Mouse (Mus musculus) forebrain, embryonic 14.5 days (tissue): ENCODE measurements at regions not wholly inside any gene's neighbourhood (a gene's known extent, or its start where the extent isn't known, plus 50 kb on each side); places are given as distances from the start of the nearest gene placed in this dataset.

ENCODE experiments used
- ATAC-seq: fragments of 200-750 bp; cut with Nextera tagmentation; 2 replicates; pipeline ENCODE4 v1.8.0; 2017; ENCODE audit warnings: mild to moderate bottlenecking, moderate library complexity
- DNase-seq: peaks from one replicate; pipeline ENCODE4 v3.0.0-alpha.2; 2015; ENCODE audit warnings: low spot score
- H3K27ac ChIP-seq: fragments of 300-500 bp; sonication (generic); 2 replicates; pipeline ENCODE4 v1.5.1; 2014; ENCODE audit warnings: low read depth, mild to moderate bottlenecking, control low read depth, low read length, moderate library complexity
- H3K27me3 ChIP-seq: fragments of 300-500 bp; sonication (generic); replicated peaks from 2 replicates; pipeline ENCODE4 v1.6.1; 2014; ENCODE audit warnings: low read length, control low read depth, mixed read lengths; ENCODE audit not compliant: control insufficient read depth, insufficient read depth
- H3K36me3 ChIP-seq: fragments of 300-500 bp; sonication (generic); 2 replicates; pipeline ENCODE4 v1.6.1; 2014; ENCODE audit warnings: low read length, control low read depth; ENCODE audit not compliant: control insufficient read depth, insufficient read depth
- H3K4me1 ChIP-seq: fragments of 300-500 bp; sonication (generic); 2 replicates; pipeline ENCODE4 v1.6.1; 2014; ENCODE audit warnings: antibody characterized with exemption, low read length, control low read depth; ENCODE audit not compliant: control insufficient read depth, insufficient read depth
- H3K4me2 ChIP-seq: fragments of 300-500 bp; sonication (generic); 2 replicates; pipeline ENCODE4 v1.6.1; 2014; ENCODE audit warnings: mild to moderate bottlenecking, control low read depth, low read length
- H3K4me3 ChIP-seq: fragments of 300-500 bp; sonication (generic); 2 replicates; pipeline ENCODE4 v1.5.1; 2014; ENCODE audit warnings: low read depth, low read length, control low read depth
- H3K9ac ChIP-seq: fragments of 300-500 bp; sonication (generic); 2 replicates; pipeline ENCODE4 v1.6.1; 2014; ENCODE audit warnings: mild to moderate bottlenecking, low read length, control low read depth, moderate library complexity
- H3K9me3 ChIP-seq: fragments of 300-500 bp; sonication (generic); replicated peaks from 2 replicates; pipeline ENCODE4 v1.6.1; 2016; ENCODE audit warnings: low read length, control low read depth, mixed read lengths; ENCODE audit not compliant: control insufficient read depth
- WGBS: fragments of 180-500 bp; shearing (Covaris S2); extraction: QIAGEN DNeasy Blood & Tissue Kit; methylation state at CpG from one replicate; pipeline ENCODE4 v1.1.7; 2014; 5-methylcytosine and 5-hydroxymethylcytosine counted together

DNA sequence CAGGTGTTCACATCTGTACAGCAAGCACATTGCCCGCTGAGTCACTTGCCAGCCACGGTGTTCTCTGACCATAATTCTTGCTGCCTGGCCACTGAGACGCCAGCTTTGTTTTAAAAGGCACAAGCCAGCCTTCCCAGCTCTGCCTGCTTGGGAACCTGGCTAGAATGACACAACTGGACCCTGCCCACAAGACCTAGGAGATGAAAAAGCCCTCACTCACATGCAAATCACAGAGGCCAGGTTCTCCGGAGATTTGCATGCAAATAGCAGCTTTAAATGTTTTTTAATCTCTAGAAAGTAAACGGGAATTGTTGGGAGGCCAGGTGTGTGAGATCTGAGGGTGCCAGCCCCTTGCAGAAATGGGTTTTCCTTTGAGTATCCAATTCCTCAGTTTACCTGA is 71.9 kb downstream of the 1810010D01Rik start:
- DNase-seq, result no peak
- Histone ChIP-seq H3K4me1 (no peaks in the 10 kb centered on the region), H3K4me2 (no peak overlapping the region), H3K36me3 (no peaks in the 10 kb centered on the region), H3K27me3 (no peaks in the 10 kb centered on the region), H3K27ac (no peak overlapping the region), H3K9ac (no peak overlapping the region), H3K9me3 (0 out of 2 replicates have a peak, but pooled peaks cover 5% of the 10 kb centered on the region), H3K4me3 (no peak overlapping the region)
- no peak for ATAC-seq
- WGBS, result 22% methylated on average over 5 of the region's 5 CpGs

GRCm38 (mm10) chr7:145132506-145132905 is 75.4 kb downstream of the 1810010D01Rik start:
- Histone ChIP-seq H3K27ac (no peak overlapping the region), H3K9ac (no peak overlapping the region), H3K36me3 (no peaks in the 10 kb centered on the region), H3K4me3 (no peak overlapping the region), H3K9me3 (no peaks in the 10 kb centered on the region), H3K27me3 (no peaks in the 10 kb centered on the region), H3K4me2 (no peak overlapping the region), H3K4me1 (no peaks in the 10 kb centered on the region)
- no peak for ATAC-seq
- WGBS, result 84% methylated on average over 5 of the region's 5 CpGs
- DNase-seq, result no peak

GRCm38 (mm10) chr7:145131438-145132159 is 76.3 kb downstream of the 1810010D01Rik start:
- WGBS, result 90% methylated on average over 8 of the region's 8 CpGs
- H3K4me3 ChIP-seq, result no peak overlapping the region

GRCm38 (mm10) chr7:145129971-145130370 is 77.9 kb downstream of the 1810010D01Rik start:
- H3K36me3 ChIP-seq, result no peaks in the 10 kb centered on the region
- H3K27me3 ChIP-seq, result no peaks in the 10 kb centered on the region
- H3K4me2 ChIP-seq, result no peak overlapping the region
- 19% methylated on average over 4 of the region's 4 CpGs for WGBS
- H3K27ac ChIP-seq, result no peak overlapping the region
- H3K9me3 ChIP-seq, result no peaks in the 10 kb centered on the region
- no peak overlapping the region for H3K9ac ChIP-seq
- H3K4me1 ChIP-seq, result no peaks in the 10 kb centered on the region
- DNase-seq (no peak), ATAC-seq (no peak)
- no peak overlapping the region for H3K4me3 ChIP-seq

More at GRCm38 (mm10) chr7:145131438-145132159, 76.3 kb downstream of the 1810010D01Rik start:
- Histone ChIP-seq H3K9ac (no peak overlapping the region), H3K27me3 (no peaks in the 10 kb centered on the region), H3K9me3 (no peaks in the 10 kb centered on the region), H3K27ac (no peak overlapping the region), H3K4me1 (no peaks in the 10 kb centered on the region), H3K4me2 (no peak overlapping the region), H3K36me3 (no peaks in the 10 kb centered on the region)
- ATAC-seq (no peak), DNase-seq (no peak)

- 37% methylated on average over 8 of the region's 8 CpGs for WGBS
- DNase-seq (no peak), ATAC-seq (no peak)
- no peaks in the 10 kb centered on the region for H3K4me1 ChIP-seq
- no peak overlapping the region for H3K9ac ChIP-seq
- no peaks in the 10 kb centered on the region for H3K36me3 ChIP-seq
- no peak overlapping the region for H3K27ac ChIP-seq
- no peak overlapping the region for H3K4me3 ChIP-seq
- no peak overlapping the region for H3K4me2 ChIP-seq
- H3K27me3 ChIP-seq, result no peaks in the 10 kb centered on the region
- H3K9me3 ChIP-seq, result no peaks in the 10 kb centered on the region
Measured at GRCm38 (mm10) chr7:145127661-145128060, 80.3 kb downstream of the 1810010D01Rik start.

- Histone ChIP-seq H3K27me3 (no peaks in the 10 kb centered on the region), H3K4me1 (no peaks in the 10 kb centered on the region), H3K36me3 (no peaks in the 10 kb centered on the region), H3K4me3 (no peak overlapping the region), H3K4me2 (no peak overlapping the region), H3K9ac (no peak overlapping the region), H3K27ac (no peak overlapping the region), H3K9me3 (no peaks in the 10 kb centered on the region)
- ATAC-seq (no peak), DNase-seq (no peak)
- whole genome bisulfite sequencing, result 35% methylated on average over 4 of the region's 4 CpGs
Measured at GRCm38 (mm10) chr7:145127180-145127579, 80.7 kb downstream of the 1810010D01Rik start.

GRCm38 (mm10) chr7:145123996-145124601 is 83.8 kb downstream of the 1810010D01Rik start:
- H3K36me3 ChIP-seq, result no peaks in the 10 kb centered on the region
- H3K27ac ChIP-seq, result no peak overlapping the region
- no peak overlapping the region for H3K4me2 ChIP-seq
- no peak overlapping the region for H3K4me3 ChIP-seq
- H3K27me3 ChIP-seq, result no peaks in the 10 kb centered on the region
- no peak overlapping the region for H3K9ac ChIP-seq
- no peaks in the 10 kb centered on the region for H3K4me1 ChIP-seq
- ATAC-seq, result no peak
- WGBS, result 87% methylated on average over 2 of the region's 2 CpGs
- no peaks in the 10 kb centered on the region for H3K9me3 ChIP-seq
- DNase-seq, result no peak

GRCm38 (mm10) chr7:145122471-145122870 is 85.4 kb downstream of the 1810010D01Rik start:
- Histone ChIP-seq H3K9me3 (no peaks in the 10 kb centered on the region), H3K4me1 (no peaks in the 10 kb centered on the region), H3K27me3 (no peaks in the 10 kb centered on the region), H3K4me3 (no peak overlapping the region), H3K4me2 (no peak overlapping the region), H3K36me3 (no peaks in the 10 kb centered on the region), H3K9ac (no peak overlapping the region; the same call in 1 of the 2 replicates), H3K27ac (no peak overlapping the region)
- DNase-seq, result peak; percentile 75
- no peak for ATAC-seq
- WGBS, result 79% methylated on average over 2 of the region's 2 CpGs

GRCm38 (mm10) chr7:145118406-145118805 is 89.5 kb downstream of the 1810010D01Rik start:
- no peak overlapping the region for H3K9ac ChIP-seq
- H3K36me3 ChIP-seq, result no peaks in the 10 kb centered on the region
- H3K27me3 ChIP-seq, result no peaks in the 10 kb centered on the region
- no peak overlapping the region for H3K4me2 ChIP-seq
- ATAC-seq (no peak), DNase-seq (no peak)
- H3K4me1 ChIP-seq, result no peaks in the 10 kb centered on the region
- H3K4me3 ChIP-seq, result no peak overlapping the region
- 75% methylated on average over 4 of the region's 4 CpGs for WGBS
- H3K9me3 ChIP-seq, result no peaks in the 10 kb centered on the region
- H3K27ac ChIP-seq, result no peak overlapping the region
